Mouse (Mus musculus) thymus, adult 2 months (tissue): ENCODE results near the gene Klf13. TPM values are rescaled to one million over a fixed set of nuclear protein-coding genes. Genes with fewer than 3 reads are reported as not detected.
A peak's percentile ranks its signal among the peaks of the same experiment; 100 is the strongest.

Experiments
- DNase-seq: peaks from one replicate; pipeline ENCODE4 v3.0.0; 2021
- H3K27ac ChIP-seq: fragments of 200-500 bp; 2 replicates; pipeline ENCODE4 v1.5.1; 2012; ENCODE audit warnings: low read length, control low read depth; ENCODE audit not compliant: control insufficient read depth, insufficient read depth
- H3K27me3 ChIP-seq: fragments of 200-500 bp; 2 replicates; pipeline ENCODE4 v1.6.1; 2012; ENCODE audit warnings: mild to moderate bottlenecking, low read length, moderate library complexity, mixed read lengths; ENCODE audit not compliant: control insufficient read depth, insufficient read depth
- H3K36me3 ChIP-seq: fragments of 200-500 bp; 2 replicates; pipeline ENCODE4 v1.6.1; 2012; ENCODE audit warnings: mild to moderate bottlenecking, low read length, moderate library complexity; ENCODE audit not compliant: control insufficient read depth, insufficient read depth
- H3K4me1 ChIP-seq: fragments of 200-500 bp; replicated peaks from 2 replicates; pipeline ENCODE4 v1.6.1; 2012; ENCODE audit warnings: low read length; ENCODE audit not compliant: control insufficient read depth, insufficient read depth
- H3K4me3 ChIP-seq: fragments of 200-500 bp; 2 replicates; pipeline ENCODE4 v1.5.1; 2012; ENCODE audit warnings: mild to moderate bottlenecking, low read length, control low read depth, moderate library complexity; ENCODE audit not compliant: control insufficient read depth, insufficient read depth
- CTCF ChIP-seq: fragments of 200-500 bp; IDR thresholded peaks from 2 replicates; pipeline ENCODE4 v1.5.1; 2012; ENCODE audit warnings: mild to moderate bottlenecking, control low read depth, low read length, moderate library complexity, borderline replicate concordance; ENCODE audit not compliant: control insufficient read depth, poor library complexity, insufficient read depth; ENCODE audit errors: extremely low read depth
- POLR2A ChIP-seq: fragments of 200-500 bp; IDR thresholded peaks from 2 replicates; pipeline ENCODE4 v1.6.1; 2012; ENCODE audit warnings: mild to moderate bottlenecking, low read length, control low read depth, moderate library complexity; ENCODE audit not compliant: control insufficient read depth, poor library complexity, insufficient read depth; ENCODE audit errors: extremely low read depth
- WGBS: fragments of 180-500 bp; shearing (Covaris S2); methylation state at CpG from one replicate; pipeline ENCODE4 v1.1.7; 2018; 5-methylcytosine and 5-hydroxymethylcytosine counted together
- polyA plus RNA-seq: library from polyadenylated mRNA; depleted of rRNA; stranded (reverse); fragments of >200 nt; gene quantifications from 2 replicates; pipeline ENCODE4 v1.2.3, GENCODE M21; 2012; rRNA removed

Gene Klf13
- 172 and 234 TPM in 2 replicates for polyA plus RNA-seq

DNA sequence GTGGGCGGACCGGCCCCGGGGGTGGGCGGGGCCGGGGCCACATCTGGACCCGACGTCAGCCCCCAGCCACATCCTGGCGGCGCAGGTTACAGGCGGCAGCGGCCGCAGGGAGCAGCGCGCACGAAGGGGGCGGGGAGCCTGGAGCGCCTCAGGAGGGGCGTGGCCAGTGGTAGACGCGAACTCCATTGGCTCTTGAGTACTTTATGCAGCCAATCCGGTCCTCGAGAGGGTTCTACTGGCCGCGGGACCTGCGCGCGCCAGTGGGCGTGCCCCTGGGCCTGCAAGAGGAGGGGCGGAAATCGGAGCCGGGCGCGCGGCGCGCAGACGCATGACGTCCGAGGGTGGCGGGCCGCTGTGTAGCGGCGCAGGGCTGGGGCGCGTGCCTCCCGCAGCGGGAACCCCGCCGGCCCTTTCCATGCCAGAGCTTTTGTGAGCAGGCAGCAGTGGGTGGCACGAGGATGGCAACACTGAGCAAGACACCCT is at the start of gene Klf13:
TSS of gene Klf13 (minus strand) at position 2 of the 483 bp plus-strand sequence.
- TF ChIP-seq CTCF (peak; percentile 28; the same call in 1 of the 2 replicates), POLR2A (peak; percentile 96)

DNA sequence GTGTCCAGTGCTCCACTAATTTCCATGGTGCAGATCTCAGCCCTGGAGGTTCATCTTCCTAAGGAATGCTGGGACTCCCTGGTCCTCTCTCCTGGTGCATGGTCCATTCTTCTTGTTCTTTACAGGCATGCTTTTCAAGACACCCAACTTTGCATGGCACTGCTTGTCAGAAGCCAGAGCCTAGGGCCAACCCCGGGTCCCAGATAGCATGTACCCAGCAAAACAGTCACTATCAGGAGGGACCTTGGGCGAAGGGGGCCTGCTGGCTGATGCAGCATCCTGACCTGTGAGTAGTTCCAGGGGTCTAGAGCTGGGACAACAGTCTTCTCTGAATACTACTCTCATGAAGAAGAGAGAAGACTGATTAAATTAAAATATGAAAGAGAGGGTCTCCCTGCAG is 49.7 kb upstream of the Klf13 start:
- no peak for DNase-seq
- H3K4me3 ChIP-seq: no peak overlapping the region
- peak overlapping the region; percentile 99 for H3K27ac ChIP-seq
- H3K36me3 ChIP-seq: no peaks in the 10 kb centered on the region
- 95% methylated on average over 2 of the region's 2 CpGs for WGBS
- H3K4me1 ChIP-seq: peaks cover 67% of the 10 kb centered on the region
- no peak for TF ChIP-seq CTCF
- no peak for TF ChIP-seq POLR2A
- H3K27me3 ChIP-seq: no peaks in the 10 kb centered on the region

More for the DNA sequence above, at the start of gene Klf13:
- Histone ChIP-seq H3K4me1 (peaks cover 36% of the 10 kb centered on the region), H3K27ac (peak within 1 kb of the TSS; percentile 90), H3K4me3 (peak within 1 kb of the TSS; percentile 79), H3K36me3 (no peaks in the 10 kb centered on the region), H3K27me3 (no peaks in the 10 kb centered on the region)
- under 1% methylated on average over 48 of the region's 50 CpGs for WGBS
- DNase-seq: peak; percentile 97

DNA sequence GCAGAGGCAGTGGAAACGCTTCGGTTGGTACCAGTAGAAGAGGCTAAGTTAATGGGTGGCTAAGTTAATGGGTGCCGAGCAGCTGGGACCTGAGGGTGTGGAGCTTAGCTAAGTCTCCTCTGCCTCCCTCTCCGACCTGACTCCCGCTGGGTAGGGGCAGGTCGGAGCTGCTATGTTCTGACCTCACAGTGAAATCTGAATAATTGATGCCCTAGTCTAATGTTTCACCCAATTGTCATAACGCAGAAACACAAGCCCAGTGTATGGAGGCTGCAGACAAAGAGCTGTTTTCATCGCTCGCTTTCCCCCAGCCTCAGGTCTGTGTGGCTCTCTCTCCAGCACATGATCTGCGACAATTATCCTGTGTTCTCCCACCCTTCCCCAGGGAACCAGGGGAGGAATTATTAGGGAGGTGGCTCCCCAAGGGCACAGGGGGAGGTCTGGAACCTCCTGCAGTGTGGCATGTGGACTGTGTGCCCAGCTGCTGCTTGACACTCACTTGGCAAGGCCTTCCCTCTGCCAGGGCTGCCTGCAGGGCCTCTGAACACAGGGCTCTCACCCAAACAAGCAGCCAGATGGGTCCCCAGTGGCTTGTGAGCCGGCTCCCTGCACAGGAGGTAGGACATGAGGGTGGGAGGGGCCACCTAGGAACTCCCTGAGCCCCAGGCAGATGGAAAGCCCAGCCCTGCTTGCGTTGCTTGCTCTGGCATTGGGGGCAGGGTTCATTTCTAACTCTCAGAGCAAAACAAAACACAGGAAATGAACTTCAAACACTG is 47.9 kb upstream of the Klf13 start:
- Histone ChIP-seq H3K36me3 (no peaks in the 10 kb centered on the region), H3K27me3 (no peaks in the 10 kb centered on the region), H3K4me1 (peaks cover 62% of the 10 kb centered on the region), H3K27ac (peak overlapping the region; percentile 99), H3K4me3 (peak overlapping the region; percentile 26)
- TF ChIP-seq POLR2A: peak; percentile 88
- TF ChIP-seq CTCF: peak; percentile 16; the same call in 1 of the 2 replicates
- peak; percentile 85 for DNase-seq
- WGBS: 59% methylated on average over 12 of the region's 12 CpGs

DNA sequence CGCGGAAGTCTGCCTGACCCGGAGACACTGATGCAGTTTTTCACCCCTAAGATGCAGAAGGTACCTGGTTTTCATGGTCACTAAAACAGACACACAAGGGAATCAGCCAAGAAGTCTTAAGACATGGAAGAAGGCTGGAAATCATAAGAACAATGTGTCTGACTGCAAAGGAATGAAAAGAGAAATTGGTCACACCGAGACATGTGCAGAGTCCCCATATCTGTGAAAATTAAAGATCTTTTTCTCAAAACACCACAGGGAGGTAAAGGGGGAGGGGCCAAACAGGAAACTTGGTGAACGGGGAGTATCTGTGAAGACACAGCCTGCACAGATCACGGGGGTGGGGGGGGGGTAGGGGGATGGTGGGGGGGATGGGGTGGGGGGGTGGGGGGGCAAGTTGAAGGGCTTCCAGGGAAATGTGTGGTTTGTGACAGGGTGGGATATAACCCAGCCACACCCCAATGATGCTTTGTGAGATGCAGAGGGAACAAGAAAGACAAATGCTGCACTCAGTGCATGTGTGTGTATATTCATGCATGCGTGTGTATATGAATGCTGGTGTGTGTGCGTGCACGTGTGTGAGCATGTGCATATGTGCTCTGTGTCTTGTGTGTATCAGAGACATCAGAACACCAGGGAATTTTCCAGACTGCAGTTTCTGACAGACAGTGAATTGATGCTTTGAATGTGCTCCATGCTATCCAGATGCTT is 47.1 kb upstream of the Klf13 start:
- 0 out of 2 replicates have a peak overlapping the region, but pooled peaks have one; percentile 14 for H3K4me3 ChIP-seq
- peaks cover 57% of the 10 kb centered on the region for H3K4me1 ChIP-seq
- no peaks in the 10 kb centered on the region for H3K27me3 ChIP-seq
- peak overlapping the region; percentile 99 for H3K27ac ChIP-seq
- TF ChIP-seq POLR2A (no peak), CTCF (no peak)
- peak; percentile 73 for DNase-seq
- WGBS: 45% methylated on average over 9 of the region's 9 CpGs
- no peaks in the 10 kb centered on the region for H3K36me3 ChIP-seq

DNA sequence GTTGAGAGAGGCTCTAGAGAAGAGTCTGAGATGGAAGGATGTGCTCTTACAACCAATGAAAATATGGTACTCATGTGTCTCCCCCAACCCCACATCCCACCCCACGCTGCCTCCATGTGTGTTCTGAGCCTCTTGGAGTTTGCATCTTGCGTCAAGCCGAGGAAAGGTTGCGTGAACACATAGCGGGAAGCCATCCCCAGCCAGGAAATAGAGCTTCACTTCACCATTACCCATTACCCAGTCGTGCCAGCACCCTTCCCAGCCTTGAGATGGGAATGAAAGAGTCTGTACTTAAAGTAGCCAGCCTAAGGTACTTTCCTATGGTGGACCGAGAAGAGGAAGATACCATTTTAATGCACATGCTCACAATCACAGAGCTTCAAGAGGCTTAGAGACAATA is 46.6 kb upstream of the Klf13 start:
- DNase-seq: no peak
- Histone ChIP-seq H3K27ac (peak overlapping the region; percentile 99), H3K27me3 (no peaks in the 10 kb centered on the region), H3K36me3 (no peaks in the 10 kb centered on the region), H3K4me3 (0 out of 2 replicates have a peak overlapping the region, but pooled peaks have one; percentile 14), H3K4me1 (peaks cover 53% of the 10 kb centered on the region)
- no peak for TF ChIP-seq POLR2A
- 80% methylated on average over 7 of the region's 7 CpGs for WGBS

DNA sequence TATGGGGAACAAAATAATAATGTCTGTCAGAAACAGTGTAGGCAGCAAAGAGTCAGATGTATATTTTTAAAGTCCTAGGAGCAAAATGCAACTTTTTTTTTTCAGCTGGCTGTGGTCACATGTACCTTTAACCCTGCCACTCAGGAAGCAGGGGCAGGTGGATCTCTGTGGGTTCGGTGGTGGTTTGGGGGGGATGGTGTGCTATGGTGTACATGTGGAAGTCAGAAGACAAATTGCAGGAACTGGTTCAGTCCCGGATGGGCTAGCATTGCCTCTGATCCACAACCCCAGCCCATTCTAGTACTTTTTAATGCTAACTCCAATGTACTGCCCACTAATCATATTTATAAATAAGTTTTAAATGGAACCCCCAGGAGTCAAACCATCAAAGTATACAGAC is 45.6 kb upstream of the Klf13 start:
- WGBS: 0% methylated on average over 2 of the region's 2 CpGs
- H3K27ac ChIP-seq: peak overlapping the region; percentile 90
- TF ChIP-seq CTCF (no peak), POLR2A (0 out of 2 replicates have a peak, but pooled peaks have one; percentile 27)
- H3K4me3 ChIP-seq: no peak overlapping the region
- peaks cover 51% of the 10 kb centered on the region for H3K4me1 ChIP-seq
- no peaks in the 10 kb centered on the region for H3K36me3 ChIP-seq
- peak; percentile 87 for DNase-seq
- H3K27me3 ChIP-seq: no peaks in the 10 kb centered on the region
